In genomic region chr3:107290764-107291381, GRCm38 (mm10) we compare ENCODE assay signal across 8 mouse cellular contexts. TPM values are rescaled to one million over a fixed set of nuclear protein-coding genes. Genes with fewer than 3 reads are reported as not detected.
DNase-seq lines count a peak whose midpoint lies in the region; ATAC-seq and TF ChIP-seq lines count a peak whose summit lies in the region.

Gene Slc16a4 (plus strand): TSS chr3:107291230.

- no peak for TF ChIP-seq CTCF in embryonic fibroblast, embryonic 13.5 days (IDR thresholded peaks at IDR 0.05; ENCODE audit: borderline replicate concordance, insufficient read depth, low read length)

- H3K36me3 ChIP-seq in neural tube, embryonic 15.5 days, result no peaks in the 10 kb centered on the region

- H3K27me3 ChIP-seq in neural tube, embryonic 15.5 days (replicated peaks), result no peaks in the 10 kb centered on the region

- no peak within 1 kb of the TSS for H3K4me2 ChIP-seq in neural tube, embryonic 15.5 days

- no peak for ATAC-seq in neural tube, embryonic 15.5 days (ENCODE audit: low FRiP score)

- H3K4me3 ChIP-seq in neural tube, embryonic 15.5 days (replicated peaks), result no peak within 1 kb of the TSS
- no peak within 1 kb of the TSS for H3K4me3 ChIP-seq in embryonic fibroblast, embryonic 13.5 days (ENCODE audit: insufficient read depth, low read length)

- 36% methylated on average over 9 of the region's 9 CpGs for WGBS in neural tube, embryonic 15.5 days

- no peaks in the 10 kb centered on the region for H3K9me3 ChIP-seq in neural tube, embryonic 15.5 days (replicated peaks)

- DNase-seq in neural tube, embryonic 10.5 days (ENCODE audit: extremely low spot score, low spot score), result peak; percentile 45
- peak; percentile 97 for DNase-seq in kidney, adult 9 months
- peak; percentile 56 for DNase-seq in mesoderm, embryonic 11.5 days (ENCODE audit: low read depth, low spot score)
- DNase-seq in layer of hippocampus, adult 11-12 months (ENCODE audit: low spot score), result no peak
- DNase-seq in left cerebral cortex, adult 9 months (ENCODE audit: low spot score in 2 of 2), result no peak
- no peak for DNase-seq in thymus, adult 18-20 months

- H3K9ac ChIP-seq in neural tube, embryonic 15.5 days (replicated peaks), result no peak within 1 kb of the TSS

- peak; percentile 47 for TF ChIP-seq POLR2A in embryonic fibroblast, embryonic 13.5 days (IDR thresholded peaks at IDR 0.05; ENCODE audit: low read depth, low read length)

- H3K4me1 ChIP-seq in neural tube, embryonic 15.5 days, result no peaks in the 10 kb centered on the region
- no peaks in the 10 kb centered on the region for H3K4me1 ChIP-seq in embryonic fibroblast, embryonic 13.5 days (ENCODE audit: control insufficient read depth, insufficient read depth, low read length)

- no peak within 1 kb of the TSS; the same call in 1 of the 2 replicates for H3K27ac ChIP-seq in neural tube, embryonic 15.5 days (replicated peaks)
- peak within 1 kb of the TSS; percentile 77 for H3K27ac ChIP-seq in embryonic fibroblast, embryonic 13.5 days (ENCODE audit: insufficient read depth, low read length)

RNA-seq across cellular contexts. Expression of gene Slc16a4, which starts in this region (rescaled TPM):
- 1.6 and 2.1 TPM in 2 replicates for polyA plus RNA-seq in neural tube, embryonic 15.5 days (2015; fragmentation: Nextera tagmentation; extraction: Ambion mirVana)
- 11.6 and 13.5 TPM in 2 replicates for polyA plus RNA-seq in embryonic fibroblast, embryonic 13.5 days (2011; ENCODE audit: insufficient read length, low read depth, missing spikeins)

Comparison
In these comparisons a context has a peak if more than half of its experiments do, and no peak if none do; other contexts are left out.
1. DNase-seq: peak in neural tube, embryonic 10.5 days (single experiment), kidney, adult 9 months (single experiment) and mesoderm, embryonic 11.5 days (single experiment); none in layer of hippocampus, adult 11-12 months (single experiment), left cerebral cortex, adult 9 months (0 of 2) and thymus, adult 18-20 months (0 of 2).